Mouse (Mus musculus) kidney, embryonic 15.5 days (tissue): ENCODE measurements around the gene Sap18b. TPM values are rescaled to one million over a fixed set of nuclear protein-coding genes. Genes with fewer than 3 reads are reported as not detected.
"Not testable (repeated sequence)": the region's sequence is repeated elsewhere in the genome, so short reads cannot be mapped to it uniquely, and the experiment has no call there.

Experiments used
- ATAC-seq: fragments of 200-750 bp; cut with Nextera tagmentation; replicated peaks from 2 replicates; pipeline ENCODE4 v1.8.0; 2017; ENCODE audit warnings: moderate TSS enrichment; ENCODE audit not compliant: low FRiP score
- H3K27ac ChIP-seq: fragments of 300-500 bp; sonication (generic); 2 replicates; pipeline ENCODE4 v1.5.1; 2015; ENCODE audit warnings: mild to moderate bottlenecking, inconsistent platforms
- H3K27me3 ChIP-seq: fragments of 300-500 bp; sonication (generic); 2 replicates; pipeline ENCODE4 v1.6.1; 2015; ENCODE audit warnings: inconsistent platforms
- H3K36me3 ChIP-seq: fragments of 300-500 bp; sonication (generic); 2 replicates; pipeline ENCODE4 v1.6.1; 2015; ENCODE audit warnings: inconsistent platforms
- H3K4me1 ChIP-seq: fragments of 300-500 bp; sonication (generic); 2 replicates; pipeline ENCODE4 v1.6.1; 2015; ENCODE audit warnings: inconsistent platforms
- H3K4me2 ChIP-seq: fragments of 300-500 bp; sonication (generic); 2 replicates; pipeline ENCODE4 v1.6.1; 2015; ENCODE audit warnings: moderate library complexity, mild to moderate bottlenecking, inconsistent platforms
- H3K4me3 ChIP-seq: fragments of 300-500 bp; sonication (generic); replicated peaks from 2 replicates; pipeline ENCODE4 v1.5.1; 2015; ENCODE audit warnings: mild to moderate bottlenecking, inconsistent platforms
- H3K9ac ChIP-seq: fragments of 300-500 bp; sonication (generic); 2 replicates; pipeline ENCODE4 v1.6.1; 2015; ENCODE audit warnings: mild to moderate bottlenecking, inconsistent platforms
- H3K9me3 ChIP-seq: fragments of 300-500 bp; sonication (generic); replicated peaks from 2 replicates; pipeline ENCODE4 v1.6.1; 2016; ENCODE audit warnings: inconsistent platforms
- WGBS: fragments of 180-500 bp; shearing (Covaris S2); methylation state at CpG from one replicate; pipeline ENCODE4 v1.1.7; 2015; ENCODE audit warnings: mixed read lengths; 5-methylcytosine and 5-hydroxymethylcytosine counted together
- polyA plus RNA-seq: library from polyadenylated mRNA; unstranded; fragments of >200 nt; fragmentation: Nextera tagmentation; extraction: Ambion mirVana; gene quantifications from 2 replicates; pipeline ENCODE4 v1.2.1, GENCODE M21; 2015

Sap18b gene
- polyA plus RNA-seq, 1 experiment from 2014 or later: 358 TPM

GRCm38 (mm10) chr8:95852290-95852689 lies 27.1 kb downstream of the Sap18b start:
- Histone ChIP-seq H3K27ac (no peak overlapping the region), H3K4me3 (peak overlapping the region; percentile 68), H3K27me3 (no peaks in the 10 kb centered on the region), H3K9me3 (no peaks in the 10 kb centered on the region), H3K36me3 (peaks cover 13% of the 10 kb centered on the region; the same call in 1 of the 2 replicates), H3K9ac (peak overlapping the region; percentile 63; the same call in 1 of the 2 replicates), H3K4me2 (peak overlapping the region; percentile 77), H3K4me1 (peaks cover 10% of the 10 kb centered on the region)
- WGBS: 56% methylated on average over 4 of the region's 4 CpGs
- no peak for ATAC-seq

DNA sequence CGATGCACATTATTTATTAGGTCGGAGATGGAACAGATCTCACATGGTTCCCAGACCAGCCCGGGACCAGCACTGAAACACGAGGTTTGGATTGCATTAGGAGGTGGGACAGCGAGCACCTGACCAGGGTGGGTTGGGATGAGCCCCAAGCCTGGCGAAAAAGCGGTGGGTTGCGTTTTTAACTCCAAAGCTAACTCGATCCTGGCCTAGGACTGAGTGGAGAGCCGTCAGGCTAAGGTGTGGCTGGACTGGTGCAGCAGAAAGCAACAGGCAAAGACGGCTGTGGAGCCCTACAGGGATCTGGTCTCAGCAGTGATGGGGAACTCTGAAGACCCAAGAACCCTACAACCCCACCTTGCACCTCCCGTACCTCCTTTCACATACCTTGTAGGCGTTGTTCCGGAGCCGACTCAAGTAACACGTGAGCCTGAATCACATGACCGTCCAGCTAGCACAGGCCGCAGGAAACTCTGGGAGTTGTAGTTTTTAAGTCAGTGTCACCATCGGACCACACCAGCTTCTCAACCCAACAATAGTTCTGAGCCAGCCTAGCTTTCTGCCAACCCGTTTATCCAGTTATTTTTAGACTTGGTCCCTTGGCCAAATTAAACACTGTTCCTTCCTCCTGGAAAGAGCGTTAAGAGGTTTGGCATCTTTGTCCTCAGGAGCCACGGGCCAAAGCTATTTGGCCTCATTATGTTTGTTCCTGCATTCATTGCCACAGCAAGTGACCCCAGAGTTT lies 28.1 kb downstream of the Sap18b start, which contains the start of gene Slc38a7:
Slc38a7 (minus strand) TSS at position 438 of the 742 bp plus-strand sequence.
- peak within 1 kb of the TSS; percentile 68 for H3K4me3 ChIP-seq
- H3K27ac ChIP-seq: no peak within 1 kb of the TSS
- H3K4me1 ChIP-seq: peaks cover 10% of the 10 kb centered on the region
- peaks cover 6% of the 10 kb centered on the region; the same call in 1 of the 2 replicates for H3K36me3 ChIP-seq
- WGBS: 22% methylated on average over 22 of the region's 22 CpGs
- peak within 1 kb of the TSS; percentile 63 for H3K9ac ChIP-seq
- H3K4me2 ChIP-seq: peak within 1 kb of the TSS; percentile 77
- H3K27me3 ChIP-seq: no peaks in the 10 kb centered on the region
- no peaks in the 10 kb centered on the region for H3K9me3 ChIP-seq
- peak; percentile 97 for ATAC-seq

DNA sequence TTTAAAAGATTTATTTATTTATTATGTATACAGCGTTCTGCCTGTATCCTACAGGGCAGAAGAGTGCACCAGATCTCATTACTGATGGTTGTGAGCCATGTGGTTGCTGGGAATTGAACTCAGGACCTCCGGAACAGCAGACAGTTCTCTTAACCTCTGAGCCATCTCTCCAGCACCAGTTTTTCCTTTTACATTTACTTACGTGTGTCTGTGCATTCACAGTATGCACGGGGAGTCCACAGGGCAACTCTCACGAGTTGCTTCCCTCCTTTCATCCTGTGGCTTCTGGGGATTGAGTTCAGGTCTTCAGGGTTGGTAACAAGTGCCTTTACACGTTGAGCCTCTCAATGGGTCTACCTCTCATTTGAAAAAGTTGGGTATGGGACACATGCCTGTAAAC lies 29.0 kb downstream of the Sap18b start:
- no peaks in the 10 kb centered on the region for H3K27me3 ChIP-seq
- no peak overlapping the region for H3K27ac ChIP-seq
- no peak overlapping the region for H3K4me2 ChIP-seq
- H3K36me3 ChIP-seq: no peaks in the 10 kb centered on the region
- peaks cover 10% of the 10 kb centered on the region for H3K4me1 ChIP-seq
- H3K9me3 ChIP-seq: no peaks in the 10 kb centered on the region
- H3K4me3 ChIP-seq: no peak overlapping the region
- no peak for ATAC-seq
- 87% methylated on average over 6 of the region's 6 CpGs for WGBS
- no peak overlapping the region for H3K9ac ChIP-seq

GRCm38 (mm10) chr8:95863761-95864440 lies 38.8 kb downstream of the Sap18b start:
- not testable (repeated sequence) for H3K27ac ChIP-seq, H3K4me1 ChIP-seq, H3K27me3 ChIP-seq, H3K4me2 ChIP-seq, H3K4me3 ChIP-seq, H3K9me3 ChIP-seq, ATAC-seq, H3K9ac ChIP-seq
- 81% methylated on average over 10 of the region's 11 CpGs for WGBS
- H3K36me3 ChIP-seq: peaks cover 50% of the 10 kb centered on the region

GRCm38 (mm10) chr8:95864851-95865250 lies 39.7 kb downstream of the Sap18b start:
- not testable (repeated sequence) for H3K27me3 ChIP-seq, H3K4me1 ChIP-seq, ATAC-seq, H3K4me2 ChIP-seq, H3K9me3 ChIP-seq, H3K4me3 ChIP-seq, H3K9ac ChIP-seq, H3K27ac ChIP-seq
- 97% methylated on average over 18 of the region's 18 CpGs for WGBS
- H3K36me3 ChIP-seq: peaks cover 59% of the 10 kb centered on the region

GRCm38 (mm10) chr8:95871690-95872089 lies 46.5 kb downstream of the Sap18b start:
- Histone ChIP-seq H3K9me3 (no peaks in the 10 kb centered on the region), H3K4me3 (no peak overlapping the region), H3K27ac (no peak overlapping the region), H3K4me2 (no peak overlapping the region), H3K27me3 (no peaks in the 10 kb centered on the region), H3K36me3 (peaks cover 98% of the 10 kb centered on the region), H3K4me1 (no peaks in the 10 kb centered on the region), H3K9ac (no peak overlapping the region)
- ATAC-seq: no peak
- 97% methylated on average over 16 of the region's 16 CpGs for WGBS

- H3K4me2 ChIP-seq: no peak overlapping the region
- 91% methylated on average over 7 of the region's 7 CpGs for WGBS
Observed at GRCm38 (mm10) chr8:95875270-95875669, 50.1 kb downstream of the Sap18b start.

More at GRCm38 (mm10) chr8:95875270-95875669, 50.1 kb downstream of the Sap18b start:
- ATAC-seq: no peak
- H3K9ac ChIP-seq: no peak overlapping the region
- H3K4me1 ChIP-seq: peaks cover 10% of the 10 kb centered on the region
- H3K36me3 ChIP-seq: peaks cover 76% of the 10 kb centered on the region
- H3K27me3 ChIP-seq: no peaks in the 10 kb centered on the region
- no peak overlapping the region for H3K4me3 ChIP-seq
- no peak overlapping the region for H3K27ac ChIP-seq
- no peaks in the 10 kb centered on the region for H3K9me3 ChIP-seq

Other genes with a start within 250 kb of the Sap18b start
- gene Prss54, start 249.0 kb upstream of the Sap18b start, polyA plus RNA-seq: not detected in 2 replicates
- 21.6 and 22.6 TPM in 2 replicates for gene Gins3, start 191.9 kb upstream of the Sap18b start, polyA plus RNA-seq
- gene Ndrg4, start 148.4 kb upstream of the Sap18b start, polyA plus RNA-seq: 16.0 and 18.8 TPM in 2 replicates
- gene Setd6, start 109.5 kb upstream of the Sap18b start, polyA plus RNA-seq: 19.7 and 19.9 TPM in 2 replicates
- gene Cnot1, start 17.9 kb upstream of the Sap18b start, polyA plus RNA-seq: 64.0 and 76.2 TPM in 2 replicates
- 14.6 and 16.4 TPM in 2 replicates for gene Slc38a7, start 28.2 kb downstream of the Sap18b start, polyA plus RNA-seq
- gene Got2, start 63.2 kb downstream of the Sap18b start, polyA plus RNA-seq: 225 and 248 TPM in 2 replicates